Mouse (Mus musculus) T-helper 2 cell (primary cell): ENCODE measurements at regions not wholly inside any gene's neighbourhood (a gene's known extent, or its start where the extent isn't known, plus 50 kb on each side); places are given as distances from the start of the nearest gene placed in this dataset.

ENCODE experiments used
- in situ Hi-C: fragments of 300-600 bp; cut with MboI, MseI; formaldehyde crosslinking; loops from one replicate; pipeline ENCODE4 v1.15.1; 2025; ENCODE audit warnings: high pct_unique_total_duplicates

- in situ Hi-C loops, result no loop called here
Measured at GRCm38 (mm10) chr10:60891476-60892170, 60.2 kb upstream of the Unc5b start.

GRCm38 (mm10) chr10:60889792-60890191 lies 58.4 kb upstream of the Unc5b start:
- in situ Hi-C loops, result loop anchor here (10.0 kb wide), 1 partner anchor 655 kb away; no protein-coding TSS in a partner anchor

DNA sequence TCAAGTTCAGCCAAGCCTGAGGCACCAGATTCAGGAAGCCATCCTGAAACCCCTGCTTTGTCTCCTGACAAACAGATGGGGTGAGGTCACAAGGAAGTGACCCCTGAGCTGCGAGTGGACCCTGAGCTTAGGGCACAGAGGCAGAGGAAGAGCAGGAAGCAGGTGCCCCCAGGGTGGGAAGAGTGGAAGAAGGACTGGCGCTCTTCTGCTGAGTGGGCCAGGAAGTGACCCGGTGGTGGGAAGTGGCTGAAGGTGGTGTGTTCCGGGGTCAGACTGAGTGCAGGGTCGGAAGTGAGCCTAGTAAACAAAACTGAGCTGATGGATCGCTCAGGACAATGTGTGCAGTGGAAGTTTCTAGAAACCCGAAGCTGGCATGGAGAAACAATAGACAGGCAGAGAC lies 57.2 kb upstream of the Unc5b start:
- in situ Hi-C loops, result loop anchor here (10.0 kb wide), 1 partner anchor 656 kb away; no protein-coding TSS in a partner anchor

DNA sequence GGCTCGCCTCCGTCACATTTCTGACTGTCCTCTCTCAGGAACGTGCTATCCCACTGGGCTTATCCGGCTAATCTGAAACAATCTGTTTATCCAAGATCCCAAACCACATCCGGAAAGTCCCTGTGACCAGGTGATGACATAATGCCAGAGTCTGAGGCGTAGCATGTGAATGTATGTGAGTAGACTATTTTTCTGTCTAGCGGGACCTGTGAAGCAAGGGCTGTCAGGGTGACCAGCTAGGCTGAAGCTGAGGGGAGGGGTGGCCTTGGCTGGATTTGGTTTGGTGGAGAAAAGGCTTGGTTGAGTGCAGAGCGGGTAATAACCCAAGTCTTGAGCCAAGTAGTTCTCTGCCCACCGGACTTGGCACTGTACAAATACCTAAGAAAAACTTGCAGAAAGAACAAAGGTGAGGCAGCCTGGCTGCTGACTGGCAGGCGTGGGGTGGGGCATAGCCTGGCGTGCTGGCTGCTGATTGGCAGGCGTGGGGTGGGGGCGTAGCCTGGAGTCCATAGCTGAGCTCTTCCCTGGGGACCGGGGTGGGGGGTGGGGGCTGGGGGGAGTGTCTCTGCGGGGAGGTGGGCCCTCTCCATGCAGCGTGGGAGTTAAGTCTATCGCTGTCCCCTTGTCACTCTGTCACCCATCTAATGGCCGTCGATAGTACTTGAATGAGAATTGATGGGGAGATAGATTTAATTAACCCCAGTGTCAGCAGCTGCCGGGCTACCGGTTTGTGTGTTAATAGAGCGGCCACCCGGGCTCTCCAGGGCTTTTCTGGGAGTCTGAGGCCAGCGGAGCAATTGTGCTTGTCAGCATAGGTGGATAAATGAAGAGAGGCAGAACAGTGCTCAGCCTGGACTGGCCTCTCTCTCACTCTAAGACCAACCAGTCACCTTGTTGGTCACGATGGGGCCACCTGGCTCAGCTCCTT lies 54.2 kb upstream of the Unc5b start:
- in situ Hi-C loops, result loop anchor here (10.0 kb wide), 1 partner anchor 659 kb away; no protein-coding TSS in a partner anchor

DNA sequence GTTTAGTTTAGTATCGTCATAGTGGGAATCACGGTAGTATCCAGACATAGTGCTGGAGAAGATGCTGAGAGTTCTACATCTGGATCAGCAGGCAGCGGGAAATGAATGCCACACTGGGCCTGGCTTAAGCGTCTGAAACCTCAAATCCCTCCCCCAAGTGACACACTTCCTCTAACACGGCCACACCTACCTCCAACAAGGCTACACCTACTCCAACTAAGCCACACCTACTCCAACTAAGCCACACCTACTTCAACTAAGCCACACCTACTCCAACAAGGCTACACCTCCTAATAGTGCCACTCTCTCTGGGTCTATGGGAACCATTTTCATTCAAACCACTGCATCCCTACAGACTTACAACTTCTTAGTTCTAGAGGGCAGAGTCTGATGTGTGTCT lies 53.4 kb upstream of the Unc5b start:
- in situ Hi-C loops, result loop anchor here (10.0 kb wide), 1 partner anchor 660 kb away; no protein-coding TSS in a partner anchor
